Mouse (Mus musculus): ENCODE data around the gene Ell2.
"Not testable (repeated sequence)": the region's sequence is repeated elsewhere in the genome, so short reads cannot be mapped to it uniquely, and the experiment has no call there.

The Ell2 gene

DNA sequence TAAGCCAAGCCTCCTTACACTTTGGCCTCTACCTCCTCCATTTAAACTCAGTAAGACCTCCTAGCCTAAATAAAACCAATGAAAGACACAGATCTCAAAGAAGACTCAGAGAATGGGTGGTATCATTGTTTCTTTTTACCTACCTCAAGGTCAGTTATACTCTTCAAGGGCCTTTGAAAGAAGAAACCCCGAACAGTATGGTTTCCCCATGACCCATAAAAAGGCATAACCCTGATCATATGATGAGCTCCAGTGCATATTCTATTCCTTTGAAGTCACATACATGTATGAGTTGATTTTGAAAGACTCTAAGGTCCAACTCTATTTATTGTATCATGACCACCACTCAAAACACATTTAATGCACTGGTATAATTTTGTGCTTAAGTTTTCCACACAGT, at the start of gene Ell2:
Ell2 (plus strand) TSS at position 301 of the 400 bp plus-strand sequence.
- DNase-seq (ENCODE audit: low spot score in 2 of 2) = no peak

DNA sequence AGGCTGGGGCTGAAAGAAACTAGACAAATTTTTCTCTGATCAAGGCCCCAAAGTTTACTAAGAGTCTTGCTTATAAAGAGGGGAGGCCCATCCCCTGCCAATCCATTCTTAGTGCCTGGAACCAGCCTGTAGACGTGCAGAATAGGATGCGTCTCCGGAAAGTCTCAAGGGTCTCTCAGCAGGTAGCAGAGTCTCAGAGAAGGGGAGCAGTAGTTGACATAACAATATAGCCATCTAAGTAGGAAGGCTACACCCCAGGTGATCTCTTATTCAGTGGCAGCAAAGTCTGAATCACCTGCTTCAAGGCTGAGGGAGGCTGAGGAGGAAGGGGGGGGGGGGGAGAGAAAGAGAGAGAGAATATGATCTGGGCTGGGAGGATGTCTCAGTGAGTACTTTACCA, 21.1 kb upstream of the Ell2 start:
- DNase-seq (ENCODE audit: low spot score in 2 of 2) = no peak

DNA sequence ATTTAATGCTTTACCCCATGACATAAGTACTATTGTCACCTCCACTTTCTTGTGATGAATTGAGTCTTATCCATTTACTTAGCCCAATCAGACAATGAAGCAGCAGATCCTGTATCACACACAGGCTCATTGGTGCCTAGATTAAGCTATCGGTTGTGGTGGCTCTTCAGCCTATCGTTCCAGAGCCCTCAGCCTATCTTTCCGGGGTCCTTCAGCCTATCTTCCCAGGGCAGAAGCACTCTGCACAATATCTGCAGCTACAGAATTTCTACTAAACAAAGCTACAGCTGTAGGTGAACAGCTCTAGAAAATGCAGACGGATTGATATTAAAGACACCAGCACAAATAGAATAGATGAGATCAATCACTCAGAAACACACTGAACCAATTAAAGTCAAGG, 19.6 kb upstream of the Ell2 start:
- DNase-seq (ENCODE audit: low spot score in 2 of 2) = no peak

DNA sequence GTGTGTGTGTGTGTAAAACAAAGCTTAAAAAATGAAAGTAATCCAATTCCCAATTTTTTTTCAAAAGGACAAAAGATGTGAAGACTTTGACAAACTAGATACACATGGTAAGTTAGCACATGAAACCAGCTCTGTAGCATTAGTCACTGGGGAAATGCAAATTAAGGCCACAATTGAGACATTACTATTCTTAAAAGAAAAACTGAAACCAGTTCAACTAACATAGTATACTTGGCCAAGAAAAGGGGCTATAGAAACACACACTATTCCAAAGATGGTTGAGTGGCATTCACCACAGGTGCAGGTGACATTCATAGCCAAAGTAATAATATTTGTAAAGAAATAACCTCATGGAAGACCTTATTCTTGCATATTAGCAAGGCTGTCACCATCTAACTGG, 14.9 kb upstream of the Ell2 start:
- DNase-seq (ENCODE audit: low spot score in 2 of 2) = no peak

DNA sequence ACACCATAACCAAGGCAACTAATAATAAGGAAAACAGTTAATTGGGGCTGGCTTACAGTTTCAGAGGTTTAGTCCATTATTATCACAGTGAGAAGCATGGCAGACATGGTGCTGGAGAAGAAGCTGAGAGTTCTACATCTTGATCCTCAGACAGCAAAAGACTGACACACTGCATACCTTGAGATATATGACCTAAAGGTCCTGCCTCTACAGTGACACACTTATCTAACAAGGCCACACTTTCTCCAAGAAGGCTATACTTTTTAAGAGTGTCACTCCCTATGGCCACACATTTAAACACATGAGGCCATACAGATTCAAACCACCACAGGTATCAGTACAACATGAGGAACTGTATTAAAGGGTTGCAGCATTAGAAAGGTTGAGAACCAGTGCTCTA, 13.5 kb upstream of the Ell2 start:
- DNase-seq (ENCODE audit: low spot score in 2 of 2) = no peak

DNA sequence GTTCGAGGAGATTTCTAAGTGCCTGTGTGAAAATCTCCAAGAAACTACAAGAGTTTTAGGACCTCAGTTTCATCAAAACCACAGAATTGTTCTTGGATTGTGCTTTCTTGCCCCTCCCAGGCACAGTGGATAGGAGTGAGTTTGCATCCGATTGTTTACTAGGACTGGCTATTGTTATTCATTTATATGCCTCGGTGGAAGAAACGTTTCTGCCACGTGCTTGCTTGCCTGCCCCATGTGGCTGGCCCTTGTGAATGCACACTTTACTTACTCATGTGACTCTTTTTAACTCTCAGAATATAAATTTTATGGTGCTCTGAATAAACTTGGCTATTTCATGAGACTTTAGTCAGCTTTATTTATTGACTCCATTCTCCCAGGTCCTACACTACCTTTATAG, 3.7 kb upstream of the Ell2 start:
- no peak for DNase-seq (ENCODE audit: low spot score in 2 of 2)

DNA sequence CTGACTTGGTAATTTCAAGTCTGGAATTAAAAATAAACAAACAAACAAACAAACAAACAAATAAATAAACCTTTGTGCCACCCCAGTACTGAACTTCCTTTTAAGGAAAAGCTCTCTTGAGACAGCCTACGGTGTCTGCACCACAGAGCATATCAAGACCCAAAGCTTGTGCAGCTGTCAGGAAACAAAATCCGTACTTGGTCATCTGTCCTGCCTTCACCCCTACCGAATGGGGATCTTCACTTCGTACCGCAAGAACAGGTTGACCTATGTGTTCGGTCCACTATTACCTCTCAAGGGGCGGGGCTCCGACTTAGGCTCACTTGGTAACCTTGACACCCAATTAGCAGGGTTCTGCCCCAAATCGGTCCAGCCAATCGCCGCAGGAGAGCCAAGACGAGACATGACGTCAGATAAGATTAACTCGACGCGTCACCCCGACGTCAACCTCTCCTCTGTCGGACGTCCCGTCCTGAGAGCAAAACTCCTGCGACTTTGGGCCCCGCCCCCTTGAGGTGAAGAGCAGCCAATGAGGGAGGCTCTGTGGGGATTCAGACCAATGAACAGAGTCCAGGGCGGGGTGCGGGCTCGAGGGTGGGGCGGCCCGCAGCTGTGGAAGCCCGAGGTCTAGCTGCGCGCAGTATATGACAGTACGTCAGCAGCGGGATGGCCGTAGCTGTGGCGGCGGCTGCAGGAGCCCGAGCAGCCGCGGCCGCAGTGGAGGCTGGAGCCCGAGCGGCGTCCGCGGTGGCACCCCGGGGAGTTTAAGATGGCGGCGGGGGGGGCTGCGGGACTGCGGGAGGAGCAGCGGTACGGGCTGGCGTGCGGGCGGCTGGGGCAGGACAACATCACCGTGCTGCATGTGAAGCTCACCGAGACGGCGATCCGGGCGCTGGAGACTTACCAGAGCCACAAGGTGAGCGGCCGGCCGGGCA, 592 bp downstream of the Ell2 start:
- peak; percentile 82 to 90 for DNase-seq (ENCODE audit: low spot score in 2 of 2)

DNA sequence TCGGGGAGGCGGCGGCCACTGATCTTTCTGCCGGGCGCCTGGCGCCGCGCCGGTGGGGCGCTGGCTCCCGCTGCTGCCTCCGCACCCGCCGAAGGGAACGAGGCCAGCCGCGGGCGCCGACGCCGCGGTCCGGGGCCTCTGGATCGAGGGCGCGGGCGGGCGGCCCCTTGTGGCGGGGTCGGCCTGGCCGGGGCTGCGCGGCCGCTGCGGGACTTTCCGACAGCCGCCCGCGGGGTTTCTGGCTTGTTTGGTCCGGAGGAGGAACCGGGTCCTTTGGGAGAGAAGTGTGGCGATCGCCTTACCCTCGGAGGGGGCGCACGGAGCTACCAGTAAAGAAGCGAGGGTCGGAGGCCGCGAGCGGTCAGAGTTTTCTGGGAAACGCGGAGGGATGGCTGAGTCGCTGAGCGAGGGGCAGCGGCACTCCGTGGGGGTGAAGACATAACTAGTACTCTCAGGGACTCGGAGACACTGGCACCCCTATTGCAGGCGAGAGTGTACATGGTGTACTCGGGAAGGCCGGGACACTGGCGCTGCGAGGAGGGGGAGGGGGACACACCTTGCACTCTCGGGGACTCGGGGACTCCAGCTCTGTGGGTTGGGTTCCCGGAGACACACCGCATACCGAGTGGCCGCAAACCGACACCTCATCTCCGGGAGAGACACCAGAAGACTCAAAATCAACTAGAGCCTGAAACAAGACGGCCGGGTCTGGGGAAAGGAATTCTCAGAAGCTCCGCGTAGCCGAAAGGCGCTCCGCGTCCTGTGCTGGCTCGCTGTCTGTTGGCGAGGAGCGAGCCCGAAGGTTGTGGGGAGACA, 1.5 kb downstream of the Ell2 start:
- DNase-seq (ENCODE audit: low spot score in 2 of 2) = peak; percentile 33 to 35

DNA sequence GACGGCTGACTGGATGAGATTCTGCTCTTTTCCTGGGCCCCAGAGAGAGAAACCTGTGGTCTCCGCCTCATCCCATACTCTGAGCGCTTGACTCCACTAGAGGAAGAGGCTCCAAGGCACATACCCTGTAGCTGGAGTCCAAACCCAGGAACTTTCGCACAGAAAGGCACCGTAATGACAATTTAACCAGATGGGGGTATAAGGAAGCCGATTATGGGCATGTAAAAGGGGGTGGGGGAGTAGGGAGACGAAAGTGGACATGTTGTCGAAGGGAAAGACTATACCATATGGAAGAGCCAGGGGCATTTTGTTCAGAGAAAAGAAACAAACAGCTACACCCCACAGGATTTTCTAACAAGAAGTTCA, 2.1 kb downstream of the Ell2 start:
- no peak for DNase-seq (ENCODE audit: low spot score in 2 of 2)

DNA sequence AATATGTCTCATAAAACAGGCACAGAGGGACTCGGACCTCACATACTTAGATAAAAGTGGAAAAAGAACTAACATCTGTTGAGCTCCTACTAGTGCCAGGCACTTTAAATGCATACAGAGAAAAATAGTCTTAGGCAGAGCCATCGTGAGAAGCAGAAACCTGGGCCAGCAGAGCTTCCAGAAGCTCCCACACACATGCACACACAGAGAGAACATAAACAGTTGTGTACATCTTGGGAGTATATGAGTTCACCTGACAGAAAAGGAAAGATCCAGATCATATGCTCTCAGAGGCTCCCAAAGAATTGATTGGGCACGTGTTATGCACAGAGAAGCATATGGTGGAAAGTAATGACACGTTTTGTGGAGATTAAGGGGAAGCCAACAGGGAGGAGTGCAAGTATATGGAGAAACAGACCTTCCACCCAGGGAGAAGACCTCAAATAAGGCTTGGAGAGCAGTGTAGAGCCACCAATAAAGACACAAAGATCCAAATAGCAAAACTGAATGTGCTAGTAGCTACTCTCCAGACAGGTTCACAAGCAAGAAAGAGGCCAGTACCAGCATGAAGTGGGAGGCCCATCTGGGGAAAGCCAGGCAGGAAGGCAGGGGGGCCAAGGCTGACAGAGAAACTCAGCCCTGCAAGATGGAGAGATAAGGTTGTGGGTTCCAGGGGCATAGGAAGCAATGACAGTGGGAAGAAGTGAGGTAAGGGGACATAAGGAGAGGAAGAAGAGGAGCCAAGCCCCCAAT, 2.6 kb downstream of the Ell2 start:
- DNase-seq (ENCODE audit: low spot score in 2 of 2) = no peak

DNA sequence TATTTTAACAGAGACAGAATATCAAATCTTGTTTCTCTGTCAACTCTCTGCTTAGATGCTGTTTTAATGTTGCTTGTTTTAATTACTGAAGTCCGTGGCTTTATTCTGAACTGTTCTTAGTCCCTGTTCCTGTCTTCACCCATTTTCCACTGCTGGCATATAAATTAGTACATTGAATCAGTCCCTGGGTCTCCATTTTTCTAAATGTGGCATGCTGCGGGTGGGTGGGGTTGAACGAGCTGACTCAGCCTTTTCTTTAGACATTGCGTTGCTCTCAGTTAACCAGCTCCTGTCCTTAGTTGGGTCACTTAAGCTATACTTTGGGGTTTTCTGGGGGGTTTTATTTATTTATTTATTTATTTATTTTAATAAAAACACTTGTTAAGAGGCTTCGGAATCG, 3.6 kb downstream of the Ell2 start:
- no peak for DNase-seq (ENCODE audit: low spot score in 2 of 2)

DNA sequence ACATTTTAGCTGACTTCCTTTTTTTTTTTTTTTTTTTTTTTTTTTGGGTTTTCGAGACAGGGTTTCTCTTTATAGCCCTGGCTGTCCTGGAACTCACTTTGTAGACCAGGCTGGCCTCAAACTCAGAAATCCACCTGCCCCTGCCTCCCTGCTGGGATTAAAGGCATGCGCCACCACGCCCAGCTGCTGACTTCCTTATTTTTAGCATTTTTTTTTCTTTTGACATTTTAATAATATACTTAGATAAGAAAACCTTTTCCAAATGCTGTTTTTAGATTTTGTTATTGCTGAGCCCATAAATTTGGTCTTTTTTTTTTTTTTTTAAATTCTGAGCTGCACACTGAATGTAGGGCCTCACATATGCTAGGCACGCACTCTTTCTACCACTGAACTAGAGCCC, 5.0 kb downstream of the Ell2 start:
- not testable (repeated sequence) for DNase-seq (ENCODE audit: low spot score in 2 of 2)

DNA sequence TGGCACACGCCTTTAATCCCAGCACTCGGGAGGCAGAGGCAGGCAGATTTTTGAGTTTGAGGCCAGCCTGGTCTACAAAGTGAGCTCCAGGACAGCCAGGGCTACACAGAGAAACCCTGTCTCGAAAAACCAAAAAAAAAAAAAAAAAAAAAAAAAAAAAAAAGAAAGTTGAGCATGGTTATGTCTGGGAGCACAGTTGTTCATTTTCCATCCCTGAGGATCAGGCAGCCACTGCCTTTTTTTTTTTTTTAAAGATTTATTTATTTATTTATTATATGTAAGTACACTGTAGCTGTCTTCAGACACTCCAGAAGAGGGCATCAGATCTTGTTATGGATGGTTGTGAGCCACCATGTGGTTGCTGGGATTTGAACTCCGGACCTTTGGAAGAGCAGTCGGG, 6.0 kb downstream of the Ell2 start:
- not testable (repeated sequence) for DNase-seq (ENCODE audit: low spot score in 2 of 2)

DNA sequence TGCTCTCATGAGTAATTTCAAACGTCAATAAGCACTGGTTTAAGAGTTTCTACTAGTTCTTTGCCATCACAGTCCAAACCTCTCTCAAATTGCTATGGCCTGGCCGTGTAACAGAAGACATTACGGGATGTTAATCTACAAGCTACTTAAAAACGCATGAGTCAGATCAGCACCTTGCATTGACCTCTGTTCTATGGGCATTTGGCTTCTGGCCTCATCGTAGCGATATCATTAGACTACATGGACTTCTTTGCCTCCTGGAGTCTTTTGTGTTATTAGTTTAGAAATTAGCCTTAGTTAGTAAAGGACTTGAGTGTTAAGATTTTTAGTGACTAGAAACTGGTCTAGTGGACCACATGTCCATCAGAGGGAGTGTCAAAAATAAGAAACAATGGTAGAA, 7.8 kb downstream of the Ell2 start:
- DNase-seq (ENCODE audit: low spot score in 2 of 2) = no peak

DNA sequence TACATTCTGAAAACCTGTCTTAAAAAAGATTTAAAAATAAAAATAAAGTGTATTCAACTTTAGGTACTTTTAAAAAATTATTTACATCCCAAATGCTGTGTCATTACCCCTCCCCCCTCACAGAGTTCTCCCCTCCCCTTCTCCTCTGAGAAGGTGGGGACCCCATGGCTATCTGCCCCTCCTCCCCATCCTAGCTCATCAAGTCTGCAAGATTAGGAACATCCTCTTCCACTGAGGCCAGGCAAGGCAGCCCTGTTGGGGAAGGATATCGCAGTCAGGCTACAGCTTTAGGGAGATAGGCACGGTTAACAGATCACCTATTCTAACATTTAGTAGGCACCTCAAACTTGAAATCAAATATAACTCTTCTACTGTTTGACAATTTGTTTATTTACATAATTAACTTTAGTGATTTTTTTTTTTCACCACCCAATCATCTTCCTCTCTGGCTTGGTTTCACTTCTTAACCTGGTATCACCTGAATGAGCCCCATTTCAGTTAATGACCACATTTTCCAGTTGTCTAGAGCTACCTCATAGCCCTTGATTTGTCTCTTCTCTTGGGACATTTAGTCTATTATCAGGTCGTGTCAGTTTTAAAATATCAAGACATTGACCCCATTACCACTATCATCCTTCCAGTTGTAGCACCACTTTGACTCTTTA, 11.2 kb downstream of the Ell2 start:
- DNase-seq (ENCODE audit: low spot score in 2 of 2) = no peak

DNA sequence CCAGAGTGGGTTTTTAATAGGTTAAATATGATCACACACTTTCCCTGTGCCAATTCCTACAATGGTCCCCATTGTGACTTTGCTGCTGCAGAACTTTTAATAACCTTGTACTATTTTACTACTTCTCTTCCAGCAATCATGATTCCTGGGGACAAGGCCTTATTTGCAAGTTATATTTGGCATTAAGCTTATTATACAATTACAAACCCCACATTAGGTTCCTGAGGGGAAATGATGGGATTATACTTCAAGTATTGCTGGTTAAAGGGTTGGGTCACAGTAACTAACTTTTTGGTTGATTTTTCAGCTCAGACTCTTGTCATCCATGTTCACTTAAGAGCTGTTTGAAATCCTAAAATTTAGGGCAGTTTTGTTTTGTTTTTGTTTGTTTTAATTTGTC, 11.8 kb downstream of the Ell2 start:
- DNase-seq (ENCODE audit: low spot score in 2 of 2) = no peak

DNA sequence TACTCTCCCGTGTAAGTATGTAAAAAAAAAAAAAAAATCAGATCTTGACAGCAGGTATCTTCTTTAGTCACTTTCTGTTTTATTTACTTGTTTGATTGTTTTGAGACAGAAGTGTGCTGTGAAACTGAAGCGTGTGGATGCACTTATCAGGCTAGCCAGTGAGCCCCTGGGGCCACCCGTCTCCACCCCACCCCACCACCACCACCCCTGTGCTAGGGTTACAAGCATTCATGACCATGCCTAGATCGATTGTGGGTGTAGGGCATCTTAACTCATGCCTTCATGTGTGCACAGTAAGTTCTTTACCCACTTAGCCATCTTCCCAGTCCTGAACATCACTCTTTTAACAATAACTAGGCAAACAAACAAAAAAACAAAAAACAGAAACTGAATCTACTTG, 13.1 kb downstream of the Ell2 start:
- no peak for DNase-seq (ENCODE audit: low spot score in 2 of 2)

DNA sequence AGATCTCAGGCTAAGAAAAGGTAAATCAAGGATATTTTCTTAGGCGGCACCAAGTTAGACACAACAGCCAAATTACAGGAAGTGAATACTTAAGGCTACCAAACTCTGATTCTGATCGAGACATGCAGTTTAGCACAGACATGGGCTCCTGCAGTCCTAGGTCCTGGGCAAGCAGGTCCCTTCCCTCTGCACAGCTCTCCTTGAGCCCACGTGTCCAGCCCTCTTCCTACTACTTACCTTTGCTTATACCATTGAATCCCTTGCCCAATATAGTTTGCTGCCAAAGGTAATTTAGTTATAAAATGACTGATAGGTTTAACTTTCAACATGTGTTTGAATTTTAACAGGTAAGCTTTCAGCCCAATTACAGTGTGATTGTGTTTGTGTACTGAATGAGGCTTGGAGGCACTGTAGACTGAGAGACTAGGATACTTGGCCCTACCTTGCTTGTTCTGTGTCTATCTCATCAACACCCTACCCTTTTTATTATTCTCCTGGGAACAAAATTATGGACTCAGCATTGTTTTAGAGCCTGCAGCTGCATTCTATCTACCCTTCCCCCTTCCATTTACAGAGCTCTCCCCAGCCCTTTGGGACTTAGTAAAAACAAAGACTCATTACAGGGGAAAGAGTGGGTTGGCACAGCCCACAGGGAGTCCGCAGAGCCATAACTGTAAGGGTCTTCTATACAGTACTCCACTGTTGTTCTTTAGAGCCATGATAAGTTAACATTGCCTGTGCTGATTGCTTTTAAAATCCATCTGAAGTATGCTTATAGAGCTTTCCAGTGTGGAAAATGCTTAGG, 20.2 kb downstream of the Ell2 start:
- DNase-seq (ENCODE audit: low spot score in 2 of 2) = no peak

DNA sequence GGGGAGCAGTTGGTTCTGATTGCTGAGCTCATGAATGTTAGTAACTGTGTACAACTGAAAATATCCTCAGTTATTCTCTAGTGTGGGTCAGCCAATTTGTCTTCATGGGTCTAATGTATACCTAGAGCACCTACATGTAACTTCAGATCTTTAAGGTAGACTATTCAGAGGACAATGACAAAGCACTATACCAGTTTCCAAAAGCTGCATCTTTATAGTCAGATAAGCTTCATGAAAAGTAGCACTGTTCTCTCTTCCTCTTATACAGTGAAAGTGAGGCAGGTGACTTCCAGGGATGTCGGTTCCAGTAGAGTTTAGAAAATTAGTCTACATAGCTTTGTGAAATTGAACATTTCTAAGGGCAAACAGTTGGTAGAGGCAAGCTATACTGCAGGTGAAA, 21.4 kb downstream of the Ell2 start:
- DNase-seq (ENCODE audit: low spot score in 2 of 2) = no peak

DNA sequence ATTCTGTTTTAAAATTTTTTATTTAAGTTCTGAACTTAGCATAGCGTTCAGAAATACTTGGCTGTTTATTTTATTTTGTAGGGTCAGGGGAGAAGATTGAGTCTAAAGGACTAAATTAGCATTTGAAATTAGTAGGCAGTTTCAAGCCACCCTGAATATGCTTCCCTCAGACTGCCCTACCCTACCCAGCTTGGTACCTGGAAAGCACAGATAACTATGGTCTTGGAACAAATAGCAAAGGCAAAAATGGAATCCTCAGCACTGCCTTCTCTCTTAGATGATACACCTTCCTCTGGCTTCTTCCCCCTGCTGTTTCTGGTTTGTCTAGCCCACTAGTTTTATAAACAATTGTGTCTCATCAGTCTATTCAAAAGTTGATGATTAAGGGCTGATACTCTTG, 23.3 kb downstream of the Ell2 start:
- no peak for DNase-seq (ENCODE audit: low spot score in 2 of 2)

DNA sequence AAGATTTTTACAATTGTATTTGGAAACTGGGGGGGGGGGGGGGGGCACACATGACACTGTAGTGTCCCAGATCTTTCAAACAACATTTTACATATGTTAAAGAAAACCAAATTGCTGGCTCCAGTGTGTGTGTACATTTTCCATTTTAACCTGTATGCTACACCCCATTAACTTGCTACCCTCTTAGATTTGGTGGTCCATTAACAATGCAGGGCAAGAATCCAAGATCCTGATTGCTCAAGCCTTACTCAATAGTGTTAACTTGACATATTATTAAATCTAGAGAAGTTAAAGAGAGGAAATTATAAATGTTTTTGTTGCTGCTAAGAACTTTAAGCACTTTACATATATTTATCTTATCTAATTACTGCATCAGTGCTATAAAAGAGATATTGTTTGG, 24.2 kb downstream of the Ell2 start:
- no peak for DNase-seq (ENCODE audit: low spot score in 2 of 2)
